Comparison of ENCODE assay signal across 1 mouse cellular context in the genomic region with DNA sequence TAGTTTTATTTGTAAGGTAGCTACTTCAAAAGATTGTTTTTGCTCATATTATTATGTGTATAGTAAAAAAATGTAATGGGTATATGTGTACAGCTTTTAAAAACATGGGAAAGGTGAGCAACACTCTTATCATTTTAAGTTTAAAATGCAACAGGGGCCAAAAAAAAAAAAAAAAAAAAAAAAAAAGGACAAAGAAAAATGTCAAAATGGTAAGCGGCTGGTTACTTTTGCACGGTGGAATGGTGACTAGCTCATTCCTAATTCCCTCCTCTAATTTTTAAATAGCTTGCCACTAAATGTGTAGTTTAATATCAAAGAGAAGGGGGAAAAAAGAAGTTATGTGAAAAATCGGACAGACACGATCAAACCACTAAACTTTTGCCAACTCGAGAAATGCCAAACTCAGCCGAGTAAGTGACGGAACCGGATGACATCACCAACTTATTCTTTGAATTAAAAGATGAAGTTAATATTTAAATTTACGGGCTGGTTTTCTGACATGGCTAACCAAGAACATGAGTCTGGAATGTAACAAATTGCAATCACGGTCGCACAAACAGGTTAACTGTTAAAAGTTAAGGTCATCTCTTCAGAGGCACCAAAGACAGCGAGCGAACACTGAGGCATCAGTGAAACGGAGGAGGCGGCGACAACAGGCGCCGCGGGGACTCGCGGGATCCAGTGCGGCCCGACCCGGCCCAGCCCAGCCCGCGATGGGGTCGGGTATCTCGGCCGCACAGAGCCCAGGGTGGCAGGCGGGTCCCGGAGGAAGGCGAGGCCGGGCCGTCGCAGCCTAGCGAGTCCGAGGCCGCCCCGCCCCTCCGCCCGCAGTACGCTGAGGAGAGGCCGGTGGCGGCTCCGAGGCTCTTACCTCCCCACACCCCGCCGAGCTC.
TF ChIP-seq lines count a peak whose summit lies in the region.

No protein-coding gene starts in this region.

TF ChIP-seq in MEL, 35 proteins besides CTCF, POLR2A, EP300 and RAD21 (continued from another document):
- no peak for TF ChIP-seq MEF2A (IDR thresholded peaks at IDR 0.05; ENCODE audit: extremely low read depth, insufficient replicate concordance, low read depth, low read length, poor library complexity, severe bottlenecking)
- no peak for TF ChIP-seq ZKSCAN1 (IDR thresholded peaks at IDR 0.05; ENCODE audit: low read depth, low read length)
- no peak for TF ChIP-seq CHD2 (IDR thresholded peaks at IDR 0.05; ENCODE audit: low read length)
- no peak for TF ChIP-seq GATA1 (IDR thresholded peaks at IDR 0.05; ENCODE audit: low read depth, low read length)
- no peak for TF ChIP-seq MAX (IDR thresholded peaks at IDR 0.05; ENCODE audit: low read length)
TF ChIP-seq in MEL: peak in this region for 3.
